Mouse (Mus musculus) cerebellum, adult 2 months (tissue): ENCODE data around the gene Kpnb1.
"Not testable (repeated sequence)": the region's sequence is repeated elsewhere in the genome, so short reads cannot be mapped to it uniquely, and the experiment has no call there.

Source experiments
- CTCF ChIP-seq: fragments of 200-500 bp; IDR thresholded peaks from 2 replicates; pipeline ENCODE4 v1.5.1; 2011; ENCODE audit warnings: low read depth, mild to moderate bottlenecking, control low read depth, low read length, moderate library complexity, borderline replicate concordance; ENCODE audit not compliant: insufficient read depth
- POLR2A ChIP-seq: fragments of 200-500 bp; IDR thresholded peaks from 2 replicates; pipeline ENCODE4 v1.6.1; 2011; ENCODE audit warnings: low read length, control low read depth, borderline replicate concordance; ENCODE audit not compliant: insufficient read depth

GRCm38 (mm10) chr11:97189645-97190044 lies 2.0 kb upstream of the Kpnb1 start:
- not testable (repeated sequence) for TF ChIP-seq POLR2A, CTCF
